Mouse (Mus musculus) bone marrow, adult 2 months (tissue): Measurements from ENCODE around the gene Pcnt. TPM values are rescaled to one million over a fixed set of nuclear protein-coding genes. Genes with fewer than 3 reads are reported as not detected.

Experiments
- H3K27ac ChIP-seq: fragments of 200-500 bp; 2 replicates; pipeline ENCODE4 v1.5.1; 2012; ENCODE audit warnings: low read depth, mild to moderate bottlenecking, control low read depth, inconsistent platforms, low read length; ENCODE audit not compliant: control insufficient read depth, poor library complexity, insufficient read depth
- H3K4me1 ChIP-seq: fragments of 200-500 bp; 2 replicates; pipeline ENCODE4 v1.6.1; 2011; ENCODE audit warnings: low read length; ENCODE audit not compliant: control insufficient read depth, insufficient read depth
- H3K4me3 ChIP-seq: fragments of 200-500 bp; replicated peaks from 2 replicates; pipeline ENCODE3; 2011; ENCODE audit warnings: mild to moderate bottlenecking, low read depth, low read length, control low read depth; ENCODE audit not compliant: control insufficient read depth
- CTCF ChIP-seq: fragments of 200-500 bp; IDR thresholded peaks from 2 replicates; pipeline ENCODE4 v1.5.1; 2011; ENCODE audit warnings: low read length, control low read depth; ENCODE audit not compliant: control insufficient read depth, insufficient read depth
- POLR2A ChIP-seq: fragments of 200-500 bp; IDR thresholded peaks from 2 replicates; pipeline ENCODE4 v1.6.1; 2011; ENCODE audit warnings: low read depth, mild to moderate bottlenecking, control low read depth, low read length, borderline replicate concordance; ENCODE audit not compliant: control insufficient read depth
- WGBS: fragments of 180-500 bp; shearing (Covaris S2); methylation state at CpG from one replicate; pipeline ENCODE4 v1.1.7; 2018; 5-methylcytosine and 5-hydroxymethylcytosine counted together
- polyA plus RNA-seq: library from polyadenylated mRNA; stranded (reverse); fragments of >200 nt; gene quantifications from 2 replicates; pipeline ENCODE4 v1.2.4, GENCODE M21; 2011; ENCODE audit warnings: low replicate concordance; ENCODE audit not compliant: missing spikeins, insufficient read depth, insufficient read length

Pcnt gene
- polyA plus RNA-seq, 1 experiment = 24.8 TPM

DNA sequence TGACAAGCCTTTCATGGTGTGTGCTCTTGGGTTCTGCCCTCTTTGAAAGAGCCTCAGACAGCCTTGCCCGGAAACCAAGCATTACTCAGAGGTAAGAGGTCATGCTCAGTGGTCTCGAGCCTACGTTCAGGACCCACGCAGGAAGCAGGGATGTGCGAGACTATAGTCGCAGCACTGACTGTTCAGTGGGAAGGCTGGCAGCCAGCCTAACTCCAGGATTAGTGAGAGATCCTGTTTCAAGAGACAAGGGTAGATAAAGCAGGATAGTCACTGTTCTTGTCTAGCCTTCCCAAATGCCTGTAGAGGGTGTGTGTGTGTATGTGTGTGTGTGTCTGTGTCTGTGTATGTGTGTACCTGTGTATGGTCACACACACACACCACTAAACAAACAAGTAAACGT, 126.4 kb downstream of the Pcnt start:
- no peaks in the 10 kb centered on the region for H3K4me1 ChIP-seq
- WGBS = 78% methylated on average over 7 of the region's 7 CpGs
- H3K27ac ChIP-seq = no peak overlapping the region
- no peak overlapping the region for H3K4me3 ChIP-seq
- TF ChIP-seq POLR2A (no peak), CTCF (no peak)

DNA sequence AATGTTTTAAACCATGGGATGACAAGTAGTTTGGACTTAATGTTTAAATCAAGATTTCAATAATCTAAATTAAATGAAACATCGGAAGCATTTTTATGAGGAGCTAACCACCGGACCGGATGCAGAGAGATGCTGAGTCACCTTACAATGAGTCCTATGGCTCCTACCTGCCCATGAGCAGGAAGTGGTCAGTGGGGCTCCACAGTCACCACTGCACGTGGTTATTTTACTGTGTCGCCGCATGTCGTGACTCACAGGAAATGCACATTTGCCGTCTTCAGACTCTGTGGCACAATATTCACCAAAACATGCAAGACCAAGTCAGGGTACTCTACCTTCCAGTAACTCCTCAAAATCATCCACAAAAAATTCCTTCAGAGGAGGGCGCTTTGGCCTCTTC, 135.8 kb downstream of the Pcnt start:
- TF ChIP-seq CTCF (no peak), POLR2A (no peak)
- Histone ChIP-seq H3K4me3 (no peak overlapping the region), H3K4me1 (no peaks in the 10 kb centered on the region; the same call in 1 of the 2 replicates), H3K27ac (no peak overlapping the region)
- WGBS = 9% methylated on average over 9 of the region's 9 CpGs

Other genes with a start within 250 kb of the Pcnt start
- gene Prmt2, start 204.9 kb downstream of the Pcnt start, polyA plus RNA-seq = 2.5 and 4.7 TPM in 2 replicates
- 2.6 and 3.4 TPM in 2 replicates for gene S100b, start 188.9 kb downstream of the Pcnt start, polyA plus RNA-seq
- 1.9 and 2.0 TPM in 2 replicates for gene Dip2a, start 97.5 kb downstream of the Pcnt start, polyA plus RNA-seq
- gene AC141477.1, start 2.3 kb downstream of the Pcnt start, polyA plus RNA-seq = 35.4 TPM in 1 of 2 replicates, not detected in the other
- not detected in 2 replicates for gene 2610028H24Rik, start 6.3 kb upstream of the Pcnt start, polyA plus RNA-seq
- 17.1 and 34.0 TPM in 2 replicates for gene Mcm3ap, start 26.1 kb upstream of the Pcnt start, polyA plus RNA-seq
- gene Ybey, start 26.3 kb upstream of the Pcnt start, polyA plus RNA-seq = 1.5 and 4.2 TPM in 2 replicates
- gene Lss, start 88.8 kb upstream of the Pcnt start, polyA plus RNA-seq = 1.4 and 4.6 TPM in 2 replicates
- not detected in 2 replicates for gene Spatc1l, start 119.5 kb upstream of the Pcnt start, polyA plus RNA-seq
- gene Ftcd, start 132.9 kb upstream of the Pcnt start, polyA plus RNA-seq = 1.1 and 1.4 TPM in 2 replicates
- 4.7 and 6.2 TPM in 2 replicates for gene Col6a2, start 180.8 kb upstream of the Pcnt start, polyA plus RNA-seq